Mouse (Mus musculus): ENCODE data around the gene Ifna16.
A peak's percentile ranks its signal among the peaks of the same experiment; 100 is the strongest.

Gene Ifna16

GRCm38 (mm10) chr4:88641077-88641831, 35.5 kb downstream of the Ifna16 start:
- peak; percentile 98 to 99 for DNase-seq

- DNase-seq = no peak
Measured at GRCm38 (mm10) chr4:88640704-88641076, 36.0 kb downstream of the Ifna16 start.

DNA sequence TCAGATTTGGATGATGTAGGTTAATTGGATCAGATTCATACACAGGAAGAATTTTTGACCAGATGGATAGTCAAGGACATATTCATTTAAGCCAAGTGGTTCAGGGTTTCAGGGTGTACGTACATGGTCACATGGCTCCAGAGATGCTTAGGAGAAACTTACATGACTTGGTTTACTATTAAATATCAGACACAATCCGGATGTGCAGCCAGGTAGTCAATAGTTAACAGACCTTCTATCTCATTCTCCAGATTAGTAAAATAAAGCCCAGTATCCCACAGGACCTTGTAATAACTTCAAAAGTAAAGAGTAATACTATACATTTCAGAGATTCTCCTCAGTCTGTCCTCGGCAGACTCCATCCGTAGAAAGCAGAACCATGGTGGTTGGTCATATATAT, 42.4 kb downstream of the Ifna16 start, which contains the start of gene C87499:
Gene C87499, minus strand, starts transcription at position 101 of the 400 bp plus-strand sequence.
- DNase-seq = no peak
